Mouse (Mus musculus): ENCODE data around the gene Ppp4r3a.

- TF ChIP-seq CTCF (IDR thresholded peaks at IDR 0.05; ENCODE audit: low read depth, low read length) (no peak), GATA1 (IDR thresholded peaks at IDR 0.05; ENCODE audit: borderline replicate concordance, low read length) (no peak), POLR2AphosphoS5 (IDR thresholded peaks at IDR 0.05; ENCODE audit: insufficient replicate concordance, low read depth, low read length) (no peak)
These were observed 67.6 kb downstream of the Ppp4r3a start for GRCm38 (mm10) chr12:101015926-101016325.
